Mouse (Mus musculus): ENCODE measurements around the gene Chrna3.

Chrna3 gene

GRCm38 (mm10) chr9:55026275-55026663, at the start of gene Chrna3:
Chrna3 (minus strand) TSS chr9:55026562.
- DNase-seq, result no peak

GRCm38 (mm10) chr9:55067965-55068265, 41.6 kb upstream of the Chrna3 start:
- no peak for DNase-seq

- DNase-seq, result no peak
Measured at GRCm38 (mm10) chr9:55067260-55067964, 41.0 kb upstream of the Chrna3 start.

DNA sequence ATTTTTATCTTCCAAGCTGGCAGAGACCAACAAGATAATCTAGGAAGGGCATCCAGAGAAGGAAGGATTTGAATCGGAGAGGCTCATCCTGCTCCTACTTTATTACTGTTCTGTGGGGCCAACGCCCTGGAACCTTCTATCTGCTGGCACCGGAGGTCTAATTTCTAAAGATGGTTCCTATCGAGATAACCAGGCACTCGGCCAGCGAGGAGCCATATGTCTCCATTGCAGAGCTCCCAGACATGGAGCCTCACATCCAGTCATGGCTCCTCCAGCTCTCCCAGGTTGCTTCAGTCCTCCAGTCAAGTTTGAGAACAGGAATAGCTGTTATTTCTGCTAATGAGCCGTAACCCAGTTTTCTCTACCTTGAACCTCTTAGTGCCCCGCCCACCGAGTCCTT, 38.9 kb upstream of the Chrna3 start:
- no peak for DNase-seq

DNA sequence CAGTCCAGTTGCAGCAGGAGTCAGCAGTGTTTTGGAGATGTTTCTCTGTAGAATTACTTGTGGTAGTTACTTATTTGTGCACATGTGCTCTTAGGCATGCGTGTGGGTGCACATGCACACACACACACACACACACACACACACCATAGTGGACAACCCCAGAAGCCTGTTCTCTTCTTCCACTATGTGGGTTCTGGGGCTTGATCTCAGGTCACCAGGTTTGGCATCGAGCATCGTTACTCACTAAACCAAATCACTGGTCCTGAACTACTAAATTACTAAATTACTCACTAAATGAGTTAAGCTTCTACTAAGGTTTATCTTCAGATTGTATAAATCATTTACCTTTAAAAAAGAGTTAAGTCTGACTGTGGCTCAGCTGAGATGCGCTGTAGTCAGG, 31.7 kb upstream of the Chrna3 start:
- DNase-seq, result peak; percentile 28

DNA sequence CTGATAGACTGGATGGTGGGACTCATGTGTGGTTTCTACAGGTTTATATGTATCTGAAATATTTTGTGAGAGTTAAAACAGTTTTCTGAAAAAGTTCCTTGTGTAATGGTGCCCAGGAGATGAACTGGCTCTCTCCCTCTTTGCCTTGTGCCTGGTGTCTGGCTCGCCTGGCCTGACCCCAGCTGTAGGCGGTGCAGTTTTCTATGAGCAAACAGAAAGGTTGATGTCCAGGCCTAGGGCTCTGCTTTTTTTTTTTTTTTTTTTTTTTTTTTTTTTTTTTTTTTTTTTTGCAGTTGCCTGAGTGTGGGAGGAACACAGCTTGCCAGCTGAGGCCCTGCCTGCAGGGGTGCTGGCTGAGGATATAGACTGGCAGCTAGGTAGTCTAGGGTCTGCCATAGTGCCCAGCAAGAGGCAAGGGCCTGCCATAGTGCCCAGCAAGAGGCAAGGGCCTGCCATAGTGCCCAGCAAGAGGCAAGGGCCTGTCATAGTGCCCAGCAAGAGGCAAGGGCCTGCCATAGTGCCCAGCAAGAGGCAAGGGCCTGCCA, 29.1 kb upstream of the Chrna3 start:
- no peak for DNase-seq

DNA sequence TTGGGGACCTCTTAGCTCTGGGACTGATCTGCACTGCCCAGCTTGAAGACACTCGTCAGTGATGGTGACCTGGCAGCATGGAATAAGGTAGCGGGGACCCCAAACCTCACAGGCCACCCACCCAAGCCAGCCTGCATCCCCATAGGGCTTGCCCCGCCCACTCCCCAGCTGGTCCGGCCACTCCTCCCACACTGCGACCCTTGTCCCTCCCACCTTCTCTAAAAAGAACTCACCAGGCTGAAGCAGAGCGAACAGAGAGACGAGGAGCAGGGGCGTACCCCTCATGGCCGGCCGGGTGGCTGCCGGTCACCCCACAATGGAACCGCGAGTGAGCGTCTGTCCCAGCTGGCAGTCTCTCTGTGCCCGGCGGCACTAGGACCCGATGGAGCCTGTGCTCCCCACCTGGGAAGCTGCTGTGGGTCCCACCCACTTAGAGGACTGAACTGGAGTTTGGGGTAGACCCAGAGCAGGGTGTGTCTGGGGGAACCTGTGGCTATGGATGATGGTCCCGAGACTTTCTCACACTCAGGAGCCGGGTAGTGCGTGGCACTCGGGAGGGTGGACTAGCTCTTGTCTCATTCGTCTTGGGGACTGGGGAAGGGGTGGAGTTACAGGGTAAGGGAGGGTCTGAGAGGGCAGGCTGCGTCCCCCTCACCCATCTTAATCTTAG, 22.0 kb upstream of the Chrna3 start, which contains the start of gene Chrnb4:
Gene Chrnb4, minus strand, starts transcription at position 569 of the 670 bp plus-strand sequence.
- DNase-seq, result no peak

DNA sequence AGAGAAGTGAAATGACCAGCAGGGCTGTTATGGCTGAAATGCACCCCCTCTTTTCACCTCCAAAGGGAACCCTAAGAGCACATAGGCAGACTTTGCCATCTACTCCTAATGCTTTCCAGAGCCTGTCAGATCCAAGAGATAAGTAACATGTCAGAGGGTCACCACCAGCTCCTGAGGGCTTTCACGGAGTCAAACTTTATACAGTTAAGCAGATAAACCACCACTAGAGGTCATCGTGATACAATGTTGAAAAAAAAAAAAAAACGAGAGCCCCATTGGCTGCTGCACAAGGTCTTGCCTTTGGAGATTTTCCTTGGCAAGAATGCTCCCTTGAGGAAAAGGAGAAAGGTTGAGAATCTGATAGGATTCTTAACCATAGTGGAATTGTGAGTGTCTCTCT, 20.4 kb upstream of the Chrna3 start:
- no peak for DNase-seq

GRCm38 (mm10) chr9:55045001-55045400, 18.6 kb upstream of the Chrna3 start:
- no peak for DNase-seq

DNA sequence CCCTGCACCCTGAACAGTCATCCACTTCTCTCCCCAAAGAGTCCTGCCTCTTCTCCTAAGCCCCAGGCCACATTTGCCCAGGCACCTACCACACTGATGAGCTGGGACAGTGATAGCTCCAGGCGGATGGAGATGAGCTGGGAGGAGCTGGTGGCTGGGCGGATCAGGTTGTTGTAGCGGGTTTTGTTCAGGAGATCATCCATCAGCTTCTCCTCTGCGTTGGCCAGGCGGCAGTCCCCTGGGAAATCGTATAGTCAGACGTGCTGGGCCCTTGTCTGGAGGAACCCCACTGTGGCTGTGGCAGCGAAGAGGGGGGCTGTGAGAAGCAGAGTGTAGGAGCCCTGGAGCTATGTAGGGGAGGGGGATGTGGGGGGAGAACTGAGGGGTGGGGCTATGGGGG, 17.3 kb upstream of the Chrna3 start:
- no peak for DNase-seq

GRCm38 (mm10) chr9:55041389-55041788, 15.0 kb upstream of the Chrna3 start:
- DNase-seq, result no peak

DNA sequence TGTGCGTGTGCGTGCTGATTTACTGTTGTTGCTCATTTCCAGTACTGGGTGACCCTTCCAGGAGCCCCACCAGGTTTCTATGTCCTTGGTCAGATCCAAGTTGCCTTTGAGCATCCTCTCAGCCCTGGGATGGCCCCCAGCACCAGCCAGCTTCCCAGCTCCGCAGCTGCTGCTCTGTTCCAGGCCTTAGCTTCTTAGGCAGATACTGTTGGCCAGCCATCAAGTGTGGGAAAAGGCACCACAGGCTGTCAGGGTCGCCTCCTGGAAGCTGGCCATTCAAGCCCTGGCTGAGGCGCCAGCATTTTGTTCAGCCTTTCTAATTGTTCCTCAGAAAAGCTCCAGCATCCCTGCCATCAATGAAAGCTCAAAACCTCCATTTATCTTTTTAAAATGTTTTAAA, 13.6 kb upstream of the Chrna3 start:
- DNase-seq, result no peak

DNA sequence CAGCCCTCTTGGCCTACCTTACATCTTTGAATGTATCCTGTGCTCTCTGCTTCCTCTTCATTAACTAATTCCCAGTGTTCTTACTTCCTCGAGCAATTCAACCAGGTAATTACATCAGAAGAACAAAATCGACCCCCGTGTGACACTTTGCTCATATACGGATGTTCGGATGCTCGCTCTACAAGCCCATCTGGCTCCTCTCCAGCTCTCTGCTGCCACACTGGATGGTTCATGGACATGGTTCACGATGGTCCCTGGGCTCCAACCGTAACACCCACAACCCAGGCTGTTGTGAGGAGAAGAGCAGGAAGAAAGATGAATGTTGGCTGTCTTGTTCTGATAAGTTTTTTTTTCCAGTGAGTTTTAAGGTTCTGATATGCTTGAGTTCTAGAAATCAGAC, 12.6 kb upstream of the Chrna3 start:
- no peak for DNase-seq

- DNase-seq, result no peak
Measured at GRCm38 (mm10) chr9:55031435-55032167, 5.2 kb upstream of the Chrna3 start.

DNA sequence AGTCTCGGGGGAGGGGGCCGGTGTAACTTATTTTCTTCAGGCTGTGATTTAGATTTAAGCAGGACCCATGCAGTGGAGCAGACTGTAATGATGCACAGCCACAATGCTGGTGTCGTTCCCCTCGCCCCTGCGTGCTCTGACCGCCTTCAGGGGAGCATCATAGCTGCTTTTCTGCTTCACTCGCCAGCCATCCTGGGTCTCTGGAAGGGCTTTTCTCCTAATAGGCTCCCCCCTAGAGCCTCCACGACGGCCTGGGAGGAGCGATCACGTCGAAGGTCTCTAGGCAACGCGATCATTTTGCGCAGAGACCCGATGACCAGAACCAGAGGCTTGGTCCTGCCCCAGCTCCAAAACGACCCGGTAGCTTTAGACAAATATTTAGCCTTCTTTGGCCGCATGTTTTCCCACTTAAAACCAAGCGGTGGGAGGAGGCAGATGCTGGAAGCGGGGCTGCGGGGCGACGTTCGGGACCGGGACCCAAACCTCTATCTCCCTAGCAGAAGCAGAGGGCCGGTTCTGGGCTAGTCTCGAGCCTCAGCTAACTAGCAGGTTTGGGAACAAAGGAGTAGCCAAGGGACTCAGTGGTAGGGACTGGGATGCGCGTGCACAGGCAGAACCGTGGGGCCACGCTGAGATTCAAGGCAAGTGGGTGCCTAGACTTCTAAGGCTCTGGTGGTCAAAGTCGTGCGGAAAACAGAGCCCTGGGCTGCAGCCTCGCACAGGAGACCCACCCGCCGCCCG, 658 bp downstream of the Chrna3 start:
- DNase-seq, result no peak

GRCm38 (mm10) chr9:55023902-55024583, 2.3 kb downstream of the Chrna3 start:
- peak; percentile 48 for DNase-seq

DNA sequence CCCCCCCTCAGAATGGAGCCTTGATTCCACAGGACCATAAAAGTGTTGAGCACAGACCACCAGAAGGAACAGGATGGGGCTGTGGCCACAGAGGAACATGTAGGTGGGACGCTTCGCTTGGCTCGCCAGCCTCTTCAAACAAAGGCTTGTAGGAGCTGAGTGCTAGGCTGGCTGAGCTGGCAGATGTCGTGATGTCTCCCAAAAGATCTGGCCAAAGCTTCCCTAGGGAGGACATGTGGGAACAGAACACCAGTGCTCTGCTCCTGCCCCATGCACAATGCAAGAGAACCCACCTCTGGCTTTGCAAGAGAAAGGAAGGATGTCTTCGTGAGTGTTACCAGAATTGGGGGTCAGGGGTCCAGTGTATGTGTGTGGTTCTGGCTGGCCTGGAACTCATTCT, 3.0 kb downstream of the Chrna3 start:
- DNase-seq, result no peak

DNA sequence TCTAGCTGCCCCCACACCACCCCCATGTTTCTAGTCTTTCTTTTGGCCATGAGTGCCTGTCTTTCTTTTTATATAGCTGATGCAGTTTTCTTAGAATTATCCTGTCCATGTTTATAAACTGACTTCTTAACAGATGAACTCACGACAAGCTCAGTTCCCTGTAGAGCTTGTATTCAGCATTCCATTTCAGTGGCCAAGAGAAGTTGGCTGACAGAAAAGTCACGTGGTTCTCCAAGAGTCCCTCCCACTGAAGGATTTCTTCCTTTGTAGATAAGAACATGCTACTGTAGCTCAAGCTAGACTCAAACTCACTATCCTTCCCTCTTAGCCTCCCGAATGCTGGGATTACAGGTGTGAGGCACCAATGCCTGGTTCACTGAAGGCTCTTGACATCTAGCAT, 9.4 kb downstream of the Chrna3 start:
- DNase-seq, result no peak

DNA sequence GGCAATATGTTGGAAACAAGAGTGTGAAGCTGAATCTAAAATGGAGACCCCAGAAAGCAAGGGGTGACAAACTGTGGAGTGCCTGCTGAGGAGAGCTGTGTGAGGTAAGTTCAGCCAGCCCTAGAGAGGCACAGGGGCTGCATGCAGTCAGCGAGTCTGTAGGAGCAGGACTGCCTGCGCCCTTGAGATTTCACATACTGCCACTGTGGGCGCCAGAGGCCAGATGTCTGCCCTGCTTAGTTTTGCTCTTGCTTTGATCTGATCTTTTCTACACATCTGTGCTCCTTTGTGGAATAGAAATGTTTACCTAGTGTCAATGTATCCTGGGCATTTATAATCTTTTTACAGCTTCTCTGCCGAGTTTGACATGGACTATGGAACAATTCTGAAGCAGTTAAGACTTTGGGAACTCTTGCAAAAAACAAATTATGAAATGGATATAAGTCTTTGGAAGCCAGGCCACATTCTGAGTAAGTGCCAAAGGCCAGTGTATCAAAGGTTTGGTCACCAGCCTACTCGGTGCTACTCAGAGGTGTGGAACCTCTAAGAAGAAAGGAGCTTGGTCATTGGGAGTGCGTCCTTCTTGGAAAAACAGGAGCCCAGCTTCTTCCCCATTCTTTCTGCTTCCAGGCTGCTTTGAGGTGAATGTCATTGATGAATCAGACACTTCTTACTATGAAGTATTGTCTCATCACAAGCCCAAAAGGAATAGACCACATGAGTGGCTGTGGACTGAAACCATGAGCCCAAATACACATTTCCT, 15.6 kb downstream of the Chrna3 start:
- no peak for DNase-seq

DNA sequence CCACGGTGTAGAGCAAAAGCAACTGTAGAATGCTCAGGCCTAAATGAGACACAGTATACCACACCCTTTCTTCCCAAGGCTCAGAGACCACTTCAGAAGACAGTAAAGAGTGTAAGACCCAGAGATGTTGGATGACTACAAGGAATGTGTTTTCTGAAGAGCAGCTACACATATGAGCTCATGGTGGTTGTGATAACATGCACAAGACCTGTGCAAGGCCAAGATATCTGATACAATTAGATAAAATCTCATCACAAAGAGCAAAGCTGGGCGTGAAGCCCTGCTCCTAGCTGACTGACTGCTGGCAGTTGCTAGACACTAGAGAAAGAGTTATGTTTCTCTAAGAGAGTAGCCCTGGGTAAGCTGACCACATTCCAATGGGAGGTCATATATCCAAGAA, 16.7 kb downstream of the Chrna3 start:
- no peak for DNase-seq

GRCm38 (mm10) chr9:55003609-55004008, 22.8 kb downstream of the Chrna3 start:
- DNase-seq, result no peak

GRCm38 (mm10) chr9:54995645-54996044, 30.7 kb downstream of the Chrna3 start:
- no peak for DNase-seq

All from kidney, adult 11 months (tissue).